Mouse (Mus musculus) lung, embryonic 16.5 days (tissue): ENCODE measurements around the gene Snai1. TPM values are rescaled to one million over a fixed set of nuclear protein-coding genes. Genes with fewer than 3 reads are reported as not detected.

ENCODE experiments used
- ATAC-seq: fragments of 200-750 bp; cut with Nextera tagmentation; 2 replicates; pipeline ENCODE4 v1.8.0; 2017; ENCODE audit warnings: low read depth, mild to moderate bottlenecking, moderate library complexity
- H3K27ac ChIP-seq: fragments of 300-500 bp; sonication (generic); 2 replicates; pipeline ENCODE4 v1.5.1; 2014; ENCODE audit warnings: mild to moderate bottlenecking, control low read depth, low read length
- H3K27me3 ChIP-seq: fragments of 300-500 bp; sonication (generic); 2 replicates; pipeline ENCODE4 v1.6.1; 2014; ENCODE audit warnings: low read depth, low read length, mixed read lengths; ENCODE audit not compliant: control insufficient read depth, insufficient read depth
- H3K36me3 ChIP-seq: fragments of 300-500 bp; sonication (generic); 2 replicates; pipeline ENCODE4 v1.6.1; 2014; ENCODE audit warnings: low read length; ENCODE audit not compliant: control insufficient read depth, insufficient read depth
- H3K4me1 ChIP-seq: fragments of 300-500 bp; sonication (generic); replicated peaks from 2 replicates; pipeline ENCODE4 v1.6.1; 2014; ENCODE audit warnings: low read length, mixed read lengths; ENCODE audit not compliant: control insufficient read depth, insufficient read depth
- H3K4me2 ChIP-seq: fragments of 300-500 bp; sonication (generic); 2 replicates; pipeline ENCODE4 v1.6.1; 2014; ENCODE audit warnings: low read depth, low read length, control low read depth
- H3K4me3 ChIP-seq: fragments of 300-500 bp; sonication (generic); 2 replicates; pipeline ENCODE4 v1.5.1; 2014; ENCODE audit warnings: mild to moderate bottlenecking, low read length, control low read depth
- H3K9ac ChIP-seq: fragments of 300-500 bp; sonication (generic); 2 replicates; pipeline ENCODE4 v1.6.1; 2014; ENCODE audit warnings: low read length, control low read depth
- H3K9me3 ChIP-seq: fragments of 300-500 bp; sonication (generic); 2 replicates; pipeline ENCODE4 v1.6.1; 2016; ENCODE audit warnings: low read length; ENCODE audit not compliant: control insufficient read depth
- WGBS: fragments of 180-500 bp; shearing (Covaris S2); extraction: QIAGEN DNeasy Blood & Tissue Kit; methylation state at CpG from one replicate; pipeline ENCODE4 v1.1.7; 2014; 5-methylcytosine and 5-hydroxymethylcytosine counted together
- polyA plus RNA-seq: library from polyadenylated mRNA; unstranded; fragments of >200 nt; fragmentation: Nextera tagmentation; extraction: Ambion mirVana; gene quantifications from 2 replicates; pipeline ENCODE4 v1.2.1, GENCODE M21; 2015

Gene Snai1
- polyA plus RNA-seq, 1 experiment from 2014 or later = 130 TPM

DNA sequence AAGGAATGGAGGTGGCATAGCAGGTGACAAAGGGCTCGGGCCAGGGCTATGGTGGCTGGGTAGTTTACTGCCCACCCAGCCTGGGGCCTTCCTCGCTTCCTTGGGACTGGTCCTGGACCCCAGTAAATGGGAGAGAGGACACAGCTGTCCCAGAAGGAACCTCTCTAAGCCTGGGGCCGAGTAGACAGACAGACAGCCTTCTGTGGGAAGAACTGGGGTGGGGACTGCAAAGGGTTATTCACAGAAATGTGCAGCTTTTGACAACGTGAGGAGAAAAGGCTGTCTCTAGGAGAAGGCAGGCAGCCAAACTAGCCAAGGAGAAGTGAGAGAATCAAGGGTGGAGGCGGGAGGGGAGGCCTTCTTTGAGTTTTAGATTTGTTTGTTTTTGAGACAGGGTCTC is 6.5 kb downstream of the Snai1 start:
- Histone ChIP-seq H3K9ac (peak overlapping the region; percentile 16; the same call in 1 of the 2 replicates), H3K4me3 (no peak overlapping the region)
- peak; percentile 34 for ATAC-seq

GRCm38 (mm10) chr2:167546447-167547195 is 8.6 kb downstream of the Snai1 start:
- no peaks in the 10 kb centered on the region for H3K9me3 ChIP-seq
- H3K27me3 ChIP-seq = no peaks in the 10 kb centered on the region
- H3K36me3 ChIP-seq = peaks cover 6% of the 10 kb centered on the region
- no peak for ATAC-seq
- peak overlapping the region; percentile 67 for H3K27ac ChIP-seq
- H3K4me2 ChIP-seq = no peak overlapping the region
- 64% methylated on average over 18 of the region's 18 CpGs for WGBS
- peaks cover 36% of the 10 kb centered on the region for H3K4me1 ChIP-seq
- no peak overlapping the region for H3K9ac ChIP-seq
- no peak overlapping the region for H3K4me3 ChIP-seq

More for the DNA sequence above, 6.5 kb downstream of the Snai1 start:
- Histone ChIP-seq H3K4me2 (no peak overlapping the region), H3K9me3 (no peaks in the 10 kb centered on the region), H3K27me3 (no peaks in the 10 kb centered on the region), H3K36me3 (peaks cover 6% of the 10 kb centered on the region), H3K4me1 (peaks cover 42% of the 10 kb centered on the region), H3K27ac (peak overlapping the region; percentile 96)
- WGBS = 30% methylated on average over 5 of the region's 5 CpGs

GRCm38 (mm10) chr2:167547444-167547843 is 9.4 kb downstream of the Snai1 start:
- 86% methylated on average over 8 of the region's 8 CpGs for WGBS
- no peak overlapping the region for H3K4me3 ChIP-seq
- H3K27me3 ChIP-seq = no peaks in the 10 kb centered on the region
- H3K36me3 ChIP-seq = peaks cover 2% of the 10 kb centered on the region; the same call in 1 of the 2 replicates
- H3K4me2 ChIP-seq = no peak overlapping the region
- H3K4me1 ChIP-seq = peaks cover 27% of the 10 kb centered on the region
- H3K9ac ChIP-seq = no peak overlapping the region
- no peaks in the 10 kb centered on the region for H3K9me3 ChIP-seq
- ATAC-seq = no peak
- no peak overlapping the region for H3K27ac ChIP-seq

DNA sequence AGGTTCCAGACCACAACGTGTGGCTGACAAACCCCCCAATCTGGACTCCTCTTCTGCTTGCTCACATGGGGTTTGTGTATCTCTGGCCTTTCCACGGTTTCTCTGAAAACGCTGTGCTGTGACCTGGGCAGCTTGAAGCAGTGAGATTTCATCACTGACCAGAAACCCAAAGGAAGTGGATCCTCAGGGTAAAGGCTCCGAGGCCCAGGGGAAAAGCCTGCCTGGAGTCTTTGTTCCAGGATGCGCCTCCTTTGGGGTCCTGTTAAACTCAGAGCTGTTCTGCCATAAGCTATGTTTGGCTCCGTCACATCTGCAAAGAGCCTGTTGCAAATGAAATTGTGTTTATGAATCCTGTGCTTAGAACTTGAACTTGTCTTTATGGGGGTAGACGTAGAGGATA is 11.0 kb downstream of the Snai1 start:
- Histone ChIP-seq H3K9me3 (no peaks in the 10 kb centered on the region), H3K4me1 (peaks cover 18% of the 10 kb centered on the region), H3K27ac (no peak overlapping the region), H3K9ac (no peak overlapping the region), H3K4me2 (no peak overlapping the region), H3K4me3 (no peak overlapping the region), H3K27me3 (no peaks in the 10 kb centered on the region), H3K36me3 (no peaks in the 10 kb centered on the region)
- WGBS = 74% methylated on average over 7 of the region's 7 CpGs
- ATAC-seq = no peak

DNA sequence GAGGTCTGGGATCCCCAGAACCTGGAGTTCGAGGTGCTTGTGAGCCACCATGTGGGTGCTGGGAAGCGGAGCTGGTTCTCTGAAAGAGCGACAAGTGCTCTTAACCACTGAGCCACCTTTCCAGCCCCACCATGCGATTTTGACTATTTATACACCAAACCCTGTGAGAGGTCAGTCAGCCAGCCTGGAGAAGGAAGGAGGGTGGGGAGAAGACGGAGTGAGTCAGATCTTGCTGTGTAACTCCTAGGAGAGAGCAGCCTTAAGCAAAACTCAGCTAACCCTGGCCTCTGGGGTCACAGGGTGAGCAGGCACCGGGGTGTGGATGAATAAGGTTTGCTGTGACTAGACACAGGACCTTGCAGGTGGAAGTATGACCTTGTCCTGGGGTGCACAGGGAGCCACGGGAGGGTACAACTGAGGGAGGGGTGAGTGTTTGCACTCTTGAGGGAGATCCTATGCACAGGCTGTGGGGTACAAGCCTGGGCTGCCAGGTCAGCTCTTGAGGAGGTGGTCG is 12.4 kb downstream of the Snai1 start:
- peaks cover 9% of the 10 kb centered on the region for H3K4me1 ChIP-seq
- H3K36me3 ChIP-seq = no peaks in the 10 kb centered on the region
- ATAC-seq = no peak
- H3K9ac ChIP-seq = no peak overlapping the region
- H3K9me3 ChIP-seq = no peaks in the 10 kb centered on the region
- no peak overlapping the region for H3K4me3 ChIP-seq
- H3K4me2 ChIP-seq = no peak overlapping the region
- whole genome bisulfite sequencing = 55% methylated on average over 8 of the region's 8 CpGs
- no peak overlapping the region for H3K27ac ChIP-seq
- no peaks in the 10 kb centered on the region for H3K27me3 ChIP-seq

DNA sequence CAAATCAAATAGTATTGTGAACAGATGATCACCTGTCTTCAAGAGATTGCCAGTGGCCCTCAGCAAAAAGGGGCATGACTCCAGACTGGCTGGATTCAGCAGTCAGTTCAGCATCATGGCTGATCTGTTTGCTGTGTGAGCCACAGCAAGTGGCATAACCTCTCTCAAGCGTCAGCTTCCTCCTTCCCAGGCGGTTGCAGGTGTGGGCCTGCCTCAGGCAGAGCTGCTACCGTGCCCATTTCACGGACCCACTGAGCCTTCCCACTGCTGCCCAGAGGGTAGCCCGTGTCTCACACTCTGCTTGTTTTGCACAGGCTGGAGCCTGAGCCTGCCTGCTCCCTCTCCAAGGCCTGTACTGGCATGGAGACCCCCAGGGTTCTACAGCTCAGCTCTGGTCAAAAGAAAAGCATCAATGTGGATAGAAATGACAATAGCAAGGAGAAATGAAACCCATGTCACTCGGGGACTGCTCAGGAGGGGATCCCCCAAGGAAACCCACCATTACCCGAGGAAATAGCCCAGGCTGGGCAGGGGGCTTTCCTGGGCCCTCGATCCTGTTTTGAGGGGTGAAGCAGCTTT is 13.4 kb downstream of the Snai1 start:
- H3K27ac ChIP-seq = no peak overlapping the region
- H3K4me2 ChIP-seq = no peak overlapping the region
- no peaks in the 10 kb centered on the region for H3K27me3 ChIP-seq
- H3K36me3 ChIP-seq = no peaks in the 10 kb centered on the region
- H3K9ac ChIP-seq = no peak overlapping the region
- H3K4me3 ChIP-seq = no peak overlapping the region
- WGBS = 75% methylated on average over 8 of the region's 8 CpGs
- ATAC-seq = no peak
- peaks cover 8% of the 10 kb centered on the region for H3K4me1 ChIP-seq
- H3K9me3 ChIP-seq = no peaks in the 10 kb centered on the region

DNA sequence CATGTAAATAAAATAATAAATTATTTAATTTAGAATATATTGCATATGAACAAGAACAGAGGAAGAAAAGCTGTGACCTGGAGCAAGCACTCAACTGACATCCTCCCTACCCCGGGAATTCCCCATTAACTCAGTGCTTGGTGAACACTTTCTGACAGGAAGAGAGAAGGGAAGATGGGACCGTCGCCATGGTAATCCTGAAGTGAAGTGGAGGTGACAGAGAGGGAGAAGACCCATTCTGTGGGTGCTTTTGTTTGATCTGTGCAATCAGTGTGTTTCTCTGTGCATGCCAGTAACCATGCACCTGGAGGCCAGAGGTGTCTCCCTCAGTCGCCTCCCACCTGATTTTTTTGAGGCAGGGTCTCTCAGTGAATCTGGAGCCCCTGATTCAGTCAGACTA is 14.3 kb downstream of the Snai1 start:
- H3K27ac ChIP-seq = no peak overlapping the region

GRCm38 (mm10) chr2:167552927-167553402 is 15.0 kb downstream of the Snai1 start:
- no peak overlapping the region for H3K4me3 ChIP-seq
- no peaks in the 10 kb centered on the region for H3K27me3 ChIP-seq
- peak; percentile 46 for ATAC-seq
- 32% methylated on average over 11 of the region's 11 CpGs for WGBS
- 0 out of 2 replicates have a peak overlapping the region, but pooled peaks have one; percentile 12 for H3K27ac ChIP-seq
- H3K4me2 ChIP-seq = no peak overlapping the region
- H3K4me1 ChIP-seq = peaks cover 6% of the 10 kb centered on the region
- no peak overlapping the region; the same call in 1 of the 2 replicates for H3K9ac ChIP-seq
- H3K9me3 ChIP-seq = no peaks in the 10 kb centered on the region
- no peaks in the 10 kb centered on the region for H3K36me3 ChIP-seq

More for the DNA sequence above, 14.3 kb downstream of the Snai1 start:
- Histone ChIP-seq H3K36me3 (no peaks in the 10 kb centered on the region), H3K4me1 (peaks cover 6% of the 10 kb centered on the region), H3K9me3 (no peaks in the 10 kb centered on the region), H3K27me3 (no peaks in the 10 kb centered on the region), H3K9ac (no peak overlapping the region), H3K4me2 (no peak overlapping the region), H3K4me3 (no peak overlapping the region)
- WGBS = 69% methylated on average over 4 of the region's 4 CpGs
- no peak for ATAC-seq

DNA sequence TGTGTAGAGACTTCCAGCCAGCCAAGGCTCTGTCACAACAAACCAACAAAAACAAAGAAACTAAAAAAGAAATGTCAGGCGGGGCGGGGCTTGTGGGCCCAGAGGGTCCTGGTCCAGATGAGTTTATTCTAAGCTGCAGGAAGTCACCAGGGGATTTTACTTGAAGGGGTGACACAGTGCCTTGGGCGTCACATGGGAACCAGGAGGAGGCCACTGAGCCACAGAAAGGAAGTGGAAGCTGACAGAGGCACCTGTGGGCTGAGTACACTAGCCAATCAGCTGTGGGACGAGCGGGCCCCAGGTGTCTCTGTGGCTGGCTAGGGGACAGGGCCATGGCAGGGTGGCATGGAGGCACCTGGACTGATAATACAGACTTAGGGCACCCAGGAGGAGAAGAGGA is 17.8 kb downstream of the Snai1 start:
- H3K4me2 ChIP-seq = no peak overlapping the region
- no peaks in the 10 kb centered on the region for H3K9me3 ChIP-seq
- no peak overlapping the region for H3K4me3 ChIP-seq
- H3K4me1 ChIP-seq = peaks cover 13% of the 10 kb centered on the region
- ATAC-seq = no peak
- no peaks in the 10 kb centered on the region for H3K27me3 ChIP-seq
- H3K27ac ChIP-seq = no peak overlapping the region
- WGBS = 82% methylated on average over 5 of the region's 5 CpGs
- H3K9ac ChIP-seq = no peak overlapping the region
- no peaks in the 10 kb centered on the region for H3K36me3 ChIP-seq
